Mouse (Mus musculus): ENCODE measurements around the gene Trim17.
"Not testable (repeated sequence)": the region's sequence is repeated elsewhere in the genome, so short reads cannot be mapped to it uniquely, and the experiment has no call there.

Gene Trim17

DNA sequence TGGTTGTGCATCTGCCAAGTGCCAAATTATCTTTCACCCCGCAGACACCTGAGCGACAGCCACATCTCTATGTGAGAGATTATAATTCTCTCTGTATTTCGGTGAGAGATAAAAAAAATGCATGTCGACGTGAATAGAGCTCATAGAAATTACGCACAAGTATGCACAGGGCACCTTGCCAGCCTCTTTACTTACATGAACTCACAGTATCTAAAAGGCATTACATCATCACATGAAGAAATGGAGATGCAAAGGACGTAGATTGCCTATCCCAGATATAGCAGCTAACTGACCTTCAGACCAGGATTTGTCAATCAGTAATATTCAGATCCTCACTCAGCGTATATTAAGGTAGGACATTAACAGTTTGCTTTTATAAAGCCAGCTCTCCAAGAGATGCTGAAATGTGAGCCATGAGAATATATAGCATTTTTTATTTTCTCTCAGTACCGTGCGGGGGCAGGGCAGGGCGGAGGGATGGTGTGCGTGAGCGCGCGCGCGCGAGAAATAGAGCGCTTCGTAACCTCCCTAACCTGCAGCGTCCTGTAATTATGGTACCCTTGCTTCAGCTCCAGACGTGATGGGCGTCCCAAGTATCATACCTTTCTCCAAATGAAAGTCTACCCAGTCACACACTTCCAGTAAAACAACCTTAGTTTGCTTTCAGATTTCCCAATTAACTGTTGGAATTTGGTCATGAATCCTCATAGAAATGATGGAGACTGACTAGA is 6.5 kb upstream of the Trim17 start:
- DNase-seq (ENCODE audit: low spot score in 2 of 2), result peak in 1 of 2 experiments; percentile 48

DNA sequence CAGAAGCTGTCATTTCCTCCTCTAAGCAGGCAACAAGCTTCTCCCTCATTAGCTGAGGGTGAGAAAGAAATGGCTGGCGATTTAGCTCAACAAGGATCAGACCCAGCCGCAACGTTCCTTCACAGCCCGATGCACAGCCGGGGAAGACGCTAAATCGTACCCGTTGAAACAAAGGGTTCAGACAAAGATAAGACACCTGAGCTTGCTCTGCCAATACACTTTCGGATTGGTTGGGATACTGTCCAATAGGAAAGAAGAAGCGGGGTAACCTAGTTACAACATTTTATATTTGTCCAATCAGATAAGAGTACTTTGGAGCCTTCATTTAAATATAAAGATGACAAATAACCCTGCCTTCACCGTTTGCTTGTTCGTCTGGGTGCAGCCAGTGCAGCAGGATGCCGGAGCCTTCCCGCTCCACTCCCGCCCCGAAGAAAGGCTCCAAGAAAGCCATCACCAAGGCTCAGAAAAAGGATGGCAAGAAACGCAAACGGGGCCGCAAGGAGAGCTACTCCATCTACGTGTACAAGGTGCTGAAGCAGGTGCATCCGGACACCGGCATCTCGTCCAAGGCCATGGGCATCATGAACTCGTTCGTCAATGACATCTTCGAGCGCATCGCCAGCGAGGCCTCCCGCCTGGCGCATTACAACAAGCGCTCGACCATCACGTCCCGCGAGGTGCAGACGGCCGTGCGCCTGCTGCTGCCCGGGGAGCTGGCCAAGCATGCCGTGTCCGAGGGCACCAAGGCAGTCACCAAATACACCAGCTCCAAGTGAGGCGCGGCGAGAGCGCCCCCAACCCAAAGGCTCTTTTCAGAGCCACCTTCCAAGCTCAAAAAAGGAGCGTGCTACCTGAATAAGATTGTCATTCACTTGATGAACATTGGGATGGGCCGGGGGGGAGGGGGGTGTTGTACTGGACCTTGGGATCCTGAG is 5.7 kb upstream of the Trim17 start, which contains the start of gene Hist3h2ba:
Gene Hist3h2ba, plus strand, starts transcription at position 379 of the 938 bp plus-strand sequence.
- peak in 1 of 2 experiments; percentile 69 for DNase-seq (ENCODE audit: low spot score in 2 of 2)

DNA sequence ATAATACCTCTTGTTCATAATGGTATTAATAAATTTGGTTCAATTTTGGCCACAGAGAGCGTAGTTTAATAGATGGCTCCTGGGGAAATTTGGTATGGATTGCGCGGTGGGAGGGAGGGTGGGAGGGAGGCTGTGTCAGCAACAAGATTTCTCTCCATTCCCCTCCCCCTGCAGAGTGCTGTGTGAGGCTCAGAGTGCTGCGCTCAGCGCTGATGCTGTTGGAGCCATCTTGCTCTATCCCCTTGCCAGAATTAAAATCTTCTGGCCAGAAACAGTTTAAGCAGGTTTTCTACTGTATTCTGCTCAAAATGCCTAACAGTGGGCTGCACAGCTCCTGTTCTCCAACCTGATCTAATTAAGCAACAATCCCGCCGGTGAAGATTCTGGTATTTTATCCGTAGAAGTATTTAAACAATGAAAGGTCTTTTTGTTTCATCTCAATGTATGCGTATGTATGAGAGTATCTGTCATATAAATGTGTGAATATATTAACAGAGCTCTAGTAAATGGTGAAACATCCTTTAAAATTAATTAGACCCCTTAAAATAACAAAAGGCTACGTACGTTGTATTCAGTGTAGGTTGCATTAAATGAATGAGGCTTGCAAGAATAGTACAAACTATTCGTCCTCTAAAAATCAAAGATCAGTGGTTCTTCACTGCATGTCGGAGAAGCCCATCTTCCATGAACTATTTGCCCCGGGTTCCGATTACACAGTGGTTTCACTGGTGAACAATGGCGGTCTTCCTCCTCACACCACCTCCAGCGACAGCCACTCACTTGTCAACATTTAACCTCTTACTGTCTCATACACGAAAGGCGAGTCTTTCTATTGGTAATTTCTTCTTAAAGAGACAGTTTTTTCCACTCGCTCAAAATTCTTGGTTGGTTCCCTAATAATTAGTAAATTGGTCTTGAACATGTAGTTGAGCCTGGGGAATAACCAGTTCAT is 4.7 kb upstream of the Trim17 start:
- no peak for DNase-seq (ENCODE audit: low spot score in 2 of 2)

GRCm38 (mm10) chr11:58951210-58951609 is 3.3 kb upstream of the Trim17 start:
- DNase-seq (ENCODE audit: low spot score in 2 of 2), result no peak

GRCm38 (mm10) chr11:58953351-58954169 is 925 bp upstream of the Trim17 start:
- DNase-seq (ENCODE audit: low spot score in 2 of 2), result no peak

GRCm38 (mm10) chr11:58954170-58954419 is 390 bp upstream of the Trim17 start:
- not testable (repeated sequence) for DNase-seq (ENCODE audit: low spot score in 2 of 2)

DNA sequence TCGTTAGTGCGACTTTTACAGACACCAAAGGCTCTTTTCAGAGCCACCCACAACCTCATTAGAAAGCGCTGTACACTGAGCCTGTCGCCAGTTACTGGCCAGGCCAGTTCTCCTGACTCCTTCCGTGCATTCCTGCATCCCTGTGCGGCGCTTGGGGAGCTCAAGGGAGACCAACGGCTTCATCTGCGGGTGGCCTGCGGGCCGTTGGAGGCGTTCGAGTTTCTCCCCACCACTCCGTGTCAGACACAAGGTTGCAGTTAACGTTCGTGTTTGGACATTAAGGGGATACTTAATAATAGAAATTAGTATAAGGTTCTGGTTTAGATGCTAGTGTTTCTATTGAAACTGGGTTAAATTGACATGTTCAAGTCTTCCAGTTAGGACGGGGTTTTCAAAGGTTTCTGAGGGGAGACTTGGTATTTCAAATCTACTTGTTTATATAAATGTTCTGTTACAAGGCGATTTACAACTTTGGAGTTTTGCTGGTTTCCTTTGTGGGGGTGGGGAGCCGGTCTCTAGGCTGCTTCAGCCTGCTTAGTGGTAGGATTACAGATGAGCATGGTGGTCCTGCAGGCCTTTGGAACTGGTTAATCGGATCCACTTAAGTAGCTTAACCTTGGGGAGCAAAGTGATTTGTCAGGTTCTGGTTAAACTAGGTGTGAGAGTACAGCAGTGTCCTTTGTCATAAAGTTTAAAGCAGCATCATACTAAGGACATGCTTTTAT is 820 bp downstream of the Trim17 start:
- DNase-seq (ENCODE audit: low spot score in 2 of 2), result no peak

GRCm38 (mm10) chr11:58955868-58956257 is 1.4 kb downstream of the Trim17 start:
- DNase-seq (ENCODE audit: low spot score in 2 of 2), result no peak

DNA sequence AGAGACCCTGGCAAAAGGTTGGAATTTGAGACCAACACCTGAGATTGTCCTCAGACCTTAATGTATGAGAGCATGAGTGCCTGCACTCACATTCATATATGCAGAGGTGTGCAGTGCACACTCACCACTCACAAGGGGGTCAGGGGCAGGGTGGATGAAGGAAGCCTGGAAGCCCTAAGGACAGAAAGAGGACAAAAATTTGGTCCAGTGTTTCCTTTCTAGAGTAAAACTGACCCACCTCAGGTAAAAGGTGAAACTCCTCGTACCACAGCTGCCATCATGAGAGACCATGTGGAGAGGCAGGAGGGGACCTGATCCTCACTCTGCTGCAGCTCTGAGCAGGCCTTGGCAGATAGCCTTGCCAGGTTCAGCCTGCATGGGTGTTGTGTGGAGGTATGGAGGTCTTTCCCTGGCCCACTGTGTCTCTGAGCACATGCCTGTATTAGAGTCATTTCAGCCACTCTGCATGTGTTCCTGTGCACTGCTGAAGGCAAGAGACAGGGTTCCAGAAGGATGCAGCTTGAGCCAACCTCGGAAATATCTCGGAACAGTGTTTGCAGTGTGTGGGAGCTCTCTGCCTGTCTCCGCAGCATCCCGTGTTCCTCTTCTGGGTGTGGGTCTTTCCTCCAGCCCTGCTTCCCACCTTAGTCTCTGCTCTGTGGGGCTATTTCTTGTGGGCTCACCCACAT is 2.9 kb downstream of the Trim17 start:
- DNase-seq (ENCODE audit: low spot score in 2 of 2), result no peak

DNA sequence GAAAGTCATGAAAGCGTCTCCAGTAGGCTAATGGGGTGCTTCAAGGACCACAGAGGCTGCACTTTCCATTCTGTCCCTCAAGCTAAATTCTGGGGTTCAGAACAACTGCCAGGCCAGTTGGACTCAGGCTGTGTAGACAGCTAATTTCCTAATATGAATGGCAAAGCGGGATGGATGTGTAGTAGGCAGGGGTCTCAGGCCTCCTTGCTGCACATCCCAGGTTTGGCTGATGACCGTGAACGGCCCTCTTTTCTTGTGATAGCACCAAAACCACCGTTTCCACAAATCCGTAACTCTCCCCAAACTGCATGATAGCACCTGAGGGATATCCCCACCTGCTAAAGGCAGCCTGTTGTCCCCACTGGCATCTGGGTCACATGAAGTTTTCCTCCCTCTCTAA is 4.1 kb downstream of the Trim17 start:
- no peak for DNase-seq (ENCODE audit: low spot score in 2 of 2)

- no peak for DNase-seq (ENCODE audit: low spot score in 2 of 2)
Measured at GRCm38 (mm10) chr11:58959186-58959825, 4.8 kb downstream of the Trim17 start.

GRCm38 (mm10) chr11:58959921-58960465 is 5.5 kb downstream of the Trim17 start:
- DNase-seq (ENCODE audit: low spot score in 2 of 2), result peak; percentile 56 to 58

- DNase-seq (ENCODE audit: low spot score in 2 of 2), result no peak
Measured at GRCm38 (mm10) chr11:58961364-58962177, 7.1 kb downstream of the Trim17 start.

DNA sequence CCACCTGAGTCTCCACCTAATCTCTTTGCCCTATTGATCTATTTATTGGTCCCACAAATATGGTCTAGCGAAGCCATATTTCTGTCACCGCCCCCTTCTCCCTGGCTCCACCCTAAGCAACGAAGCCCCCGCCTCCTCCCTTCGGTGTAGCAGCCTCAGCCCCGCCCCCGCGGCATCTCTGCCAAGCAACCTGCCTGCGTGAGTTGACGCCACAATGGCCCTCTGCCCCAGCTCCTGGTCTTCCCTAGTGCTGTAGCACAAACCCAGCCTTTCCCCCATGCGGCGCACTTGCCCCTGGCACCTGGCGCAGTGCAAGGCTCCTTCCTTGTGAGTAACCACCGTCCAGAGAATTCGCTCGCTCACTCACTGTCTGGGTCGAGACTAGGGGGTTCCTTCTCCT is 9.1 kb downstream of the Trim17 start:
- DNase-seq (ENCODE audit: low spot score in 2 of 2), result no peak

DNA sequence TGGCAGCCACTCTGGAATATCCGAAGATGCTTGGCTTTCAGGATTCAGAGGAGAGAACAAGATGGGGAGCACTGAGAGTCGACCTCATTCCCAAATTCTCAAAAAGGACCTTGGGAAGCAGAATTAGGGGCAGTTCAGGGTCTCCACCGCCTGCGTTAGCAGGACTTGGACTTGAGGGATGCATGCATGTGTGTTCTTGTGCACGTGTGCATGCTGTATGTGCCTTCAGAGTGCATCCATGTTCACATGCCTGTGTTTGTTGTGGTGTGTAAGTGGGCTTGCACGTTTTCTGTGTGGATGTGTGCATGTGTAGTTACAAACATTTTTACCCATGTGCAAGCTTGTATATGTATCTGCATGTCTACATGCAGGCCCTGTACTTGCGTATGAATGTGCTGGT is 9.7 kb downstream of the Trim17 start:
- no peak for DNase-seq (ENCODE audit: low spot score in 2 of 2)

GRCm38 (mm10) chr11:58965001-58965760 is 10.7 kb downstream of the Trim17 start:
- no peak for DNase-seq (ENCODE audit: low spot score in 2 of 2)

- DNase-seq (ENCODE audit: low spot score in 2 of 2), result no peak
Measured at GRCm38 (mm10) chr11:58967346-58967745, 12.9 kb downstream of the Trim17 start.

Measured in frontal cortex, postnatal 25 days (tissue).